Mouse (Mus musculus) kidney, embryonic 15.5 days (tissue): ENCODE data around the gene Mrrf. TPM values are rescaled to one million over a fixed set of nuclear protein-coding genes. Genes with fewer than 3 reads are reported as not detected.

Experiments
- ATAC-seq: fragments of 200-750 bp; cut with Nextera tagmentation; replicated peaks from 2 replicates; pipeline ENCODE4 v1.8.0; 2017; ENCODE audit warnings: moderate TSS enrichment; ENCODE audit not compliant: low FRiP score
- H3K27ac ChIP-seq: fragments of 300-500 bp; sonication (generic); 2 replicates; pipeline ENCODE4 v1.5.1; 2015; ENCODE audit warnings: mild to moderate bottlenecking, inconsistent platforms
- H3K27me3 ChIP-seq: fragments of 300-500 bp; sonication (generic); 2 replicates; pipeline ENCODE4 v1.6.1; 2015; ENCODE audit warnings: inconsistent platforms
- H3K36me3 ChIP-seq: fragments of 300-500 bp; sonication (generic); 2 replicates; pipeline ENCODE4 v1.6.1; 2015; ENCODE audit warnings: inconsistent platforms
- H3K4me1 ChIP-seq: fragments of 300-500 bp; sonication (generic); 2 replicates; pipeline ENCODE4 v1.6.1; 2015; ENCODE audit warnings: inconsistent platforms
- H3K4me2 ChIP-seq: fragments of 300-500 bp; sonication (generic); 2 replicates; pipeline ENCODE4 v1.6.1; 2015; ENCODE audit warnings: moderate library complexity, mild to moderate bottlenecking, inconsistent platforms
- H3K4me3 ChIP-seq: fragments of 300-500 bp; sonication (generic); replicated peaks from 2 replicates; pipeline ENCODE4 v1.5.1; 2015; ENCODE audit warnings: mild to moderate bottlenecking, inconsistent platforms
- H3K9ac ChIP-seq: fragments of 300-500 bp; sonication (generic); 2 replicates; pipeline ENCODE4 v1.6.1; 2015; ENCODE audit warnings: mild to moderate bottlenecking, inconsistent platforms
- H3K9me3 ChIP-seq: fragments of 300-500 bp; sonication (generic); replicated peaks from 2 replicates; pipeline ENCODE4 v1.6.1; 2016; ENCODE audit warnings: inconsistent platforms
- WGBS: fragments of 180-500 bp; shearing (Covaris S2); methylation state at CpG from one replicate; pipeline ENCODE4 v1.1.7; 2015; ENCODE audit warnings: mixed read lengths; 5-methylcytosine and 5-hydroxymethylcytosine counted together
- polyA plus RNA-seq: library from polyadenylated mRNA; unstranded; fragments of >200 nt; fragmentation: Nextera tagmentation; extraction: Ambion mirVana; gene quantifications from 2 replicates; pipeline ENCODE4 v1.2.1, GENCODE M21; 2015

The Mrrf gene
- polyA plus RNA-seq: 26.7 and 28.6 TPM in 2 replicates

DNA sequence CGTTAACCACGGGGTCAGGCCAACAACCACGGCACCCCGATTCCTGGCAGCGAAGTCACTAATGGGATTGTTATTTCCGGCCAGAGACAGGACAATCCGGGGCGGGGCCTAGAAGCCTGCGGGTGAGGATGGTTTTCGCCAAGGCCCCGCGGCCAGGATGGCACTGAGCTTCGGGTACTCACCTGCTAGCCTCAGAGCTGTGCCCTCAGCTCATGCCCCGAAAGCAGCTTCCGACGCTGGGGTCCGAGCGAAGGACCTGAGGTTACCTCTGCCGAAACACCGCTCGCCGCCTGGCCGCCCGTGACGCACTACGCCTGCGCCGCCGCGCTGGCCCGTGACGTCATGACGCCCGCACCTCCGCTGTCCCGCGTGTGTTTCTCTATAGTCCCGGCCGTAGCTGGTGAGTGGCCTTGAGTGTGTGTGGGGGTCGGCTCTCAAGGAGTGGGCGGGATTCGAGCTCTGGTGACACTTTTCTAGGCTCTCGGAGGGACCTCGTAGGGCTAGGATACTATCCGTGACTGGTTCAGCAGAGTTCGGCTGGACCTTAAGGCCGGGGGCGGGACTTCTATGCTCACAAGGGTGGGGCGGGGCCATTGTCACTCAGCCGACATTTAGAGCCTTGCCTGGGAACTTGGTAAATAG is at the start of gene Mrrf, which contains the start of gene Rbm18:
Gene Mrrf, plus strand, starts transcription at position 90 of the 642 bp plus-strand sequence.
Gene Rbm18, minus strand, starts transcription at position 474 of the 642 bp plus-strand sequence.
- H3K4me3 ChIP-seq: peak within 1 kb of the TSS; percentile 84
- WGBS: under 1% methylated on average over 50 of the region's 50 CpGs

GRCm38 (mm10) chr2:36089190-36089589 is 47.0 kb upstream of the Mrrf start:
- no peaks in the 10 kb centered on the region for H3K9me3 ChIP-seq
- no peak for ATAC-seq
- 65% methylated on average over 3 of the region's 3 CpGs for WGBS
- H3K4me2 ChIP-seq: no peak overlapping the region
- peaks cover 34% of the 10 kb centered on the region for H3K4me1 ChIP-seq
- no peak overlapping the region for H3K27ac ChIP-seq
- no peak overlapping the region for H3K4me3 ChIP-seq
- H3K36me3 ChIP-seq: no peaks in the 10 kb centered on the region
- H3K27me3 ChIP-seq: peaks cover 86% of the 10 kb centered on the region
- no peak overlapping the region for H3K9ac ChIP-seq

More for the DNA sequence above, at the start of gene Mrrf, which contains the start of gene Rbm18:
- H3K27ac ChIP-seq: peak within 1 kb of the TSS; percentile 93
- H3K4me1 ChIP-seq: peaks cover 16% of the 10 kb centered on the region
- peak within 1 kb of the TSS; percentile 64 for H3K9ac ChIP-seq
- peak; percentile 98 for ATAC-seq
- peak within 1 kb of the TSS; percentile 70 for H3K4me2 ChIP-seq
- H3K36me3 ChIP-seq: peaks cover 29% of the 10 kb centered on the region
- H3K9me3 ChIP-seq: no peaks in the 10 kb centered on the region
- H3K27me3 ChIP-seq: no peaks in the 10 kb centered on the region

GRCm38 (mm10) chr2:36090853-36091741 is 45.1 kb upstream of the Mrrf start:
- peaks cover 99% of the 10 kb centered on the region for H3K27me3 ChIP-seq
- ATAC-seq: peak; percentile 88
- peaks cover 36% of the 10 kb centered on the region for H3K4me1 ChIP-seq
- H3K9ac ChIP-seq: peak overlapping the region; percentile 5; the same call in 1 of the 2 replicates
- peak overlapping the region; percentile 92 for H3K4me2 ChIP-seq
- H3K4me3 ChIP-seq: peak overlapping the region; percentile 50
- no peaks in the 10 kb centered on the region for H3K9me3 ChIP-seq
- H3K36me3 ChIP-seq: no peaks in the 10 kb centered on the region
- no peak overlapping the region for H3K27ac ChIP-seq
- WGBS: 8% methylated on average over 70 of the region's 70 CpGs

DNA sequence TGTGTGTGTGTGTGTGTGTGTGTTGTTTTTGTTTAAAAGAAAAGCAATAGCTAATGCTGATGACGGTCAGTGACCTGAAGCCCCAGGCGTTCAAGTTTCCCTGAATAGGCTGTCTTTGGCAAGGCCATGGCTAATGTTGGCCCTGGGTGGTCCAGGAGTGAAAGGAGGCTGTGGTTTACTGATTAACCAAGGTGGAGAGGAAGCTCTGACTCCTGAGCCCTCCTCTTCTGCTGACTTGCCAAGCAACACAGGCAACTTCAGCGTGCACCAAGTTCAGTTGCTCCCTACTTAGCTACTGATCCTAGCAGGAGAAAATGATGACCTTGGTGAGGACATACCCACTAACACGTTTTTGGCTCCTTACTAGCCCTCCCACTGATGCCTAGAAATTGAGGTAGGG is 43.4 kb upstream of the Mrrf start:
- no peaks in the 10 kb centered on the region for H3K36me3 ChIP-seq
- WGBS: 14% methylated on average over 4 of the region's 4 CpGs
- no peak overlapping the region for H3K9ac ChIP-seq
- peak; percentile 35; the same call in 1 of the 2 replicates for ATAC-seq
- no peak overlapping the region for H3K4me3 ChIP-seq
- H3K27me3 ChIP-seq: peaks cover 100% of the 10 kb centered on the region
- peaks cover 41% of the 10 kb centered on the region for H3K4me1 ChIP-seq
- H3K4me2 ChIP-seq: no peak overlapping the region
- no peak overlapping the region for H3K27ac ChIP-seq
- H3K9me3 ChIP-seq: no peaks in the 10 kb centered on the region

DNA sequence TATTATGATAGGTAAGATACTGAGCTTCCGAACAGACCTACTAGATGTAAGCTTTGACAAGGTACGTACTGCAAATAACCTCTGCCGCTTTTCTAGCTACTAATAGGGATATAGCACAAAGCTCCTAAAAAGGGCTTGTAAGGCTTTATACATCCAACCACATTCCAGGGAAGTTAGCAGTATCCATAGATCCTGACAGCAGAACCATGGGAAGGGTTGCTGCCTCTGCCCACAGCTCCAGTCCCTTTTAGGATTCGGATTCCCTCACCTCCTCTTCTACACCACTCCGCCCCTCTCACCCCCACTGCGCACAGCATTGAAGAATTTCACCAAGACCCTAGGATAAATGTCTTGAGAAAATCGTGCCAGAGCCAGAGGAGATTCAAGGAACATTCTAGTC is 42.9 kb upstream of the Mrrf start:
- ATAC-seq: no peak
- Histone ChIP-seq H3K4me2 (no peak overlapping the region), H3K9ac (no peak overlapping the region), H3K27ac (no peak overlapping the region), H3K4me3 (no peak overlapping the region), H3K36me3 (no peaks in the 10 kb centered on the region), H3K27me3 (peaks cover 100% of the 10 kb centered on the region), H3K9me3 (no peaks in the 10 kb centered on the region), H3K4me1 (peaks cover 42% of the 10 kb centered on the region)
- 20% methylated on average over 7 of the region's 7 CpGs for WGBS

DNA sequence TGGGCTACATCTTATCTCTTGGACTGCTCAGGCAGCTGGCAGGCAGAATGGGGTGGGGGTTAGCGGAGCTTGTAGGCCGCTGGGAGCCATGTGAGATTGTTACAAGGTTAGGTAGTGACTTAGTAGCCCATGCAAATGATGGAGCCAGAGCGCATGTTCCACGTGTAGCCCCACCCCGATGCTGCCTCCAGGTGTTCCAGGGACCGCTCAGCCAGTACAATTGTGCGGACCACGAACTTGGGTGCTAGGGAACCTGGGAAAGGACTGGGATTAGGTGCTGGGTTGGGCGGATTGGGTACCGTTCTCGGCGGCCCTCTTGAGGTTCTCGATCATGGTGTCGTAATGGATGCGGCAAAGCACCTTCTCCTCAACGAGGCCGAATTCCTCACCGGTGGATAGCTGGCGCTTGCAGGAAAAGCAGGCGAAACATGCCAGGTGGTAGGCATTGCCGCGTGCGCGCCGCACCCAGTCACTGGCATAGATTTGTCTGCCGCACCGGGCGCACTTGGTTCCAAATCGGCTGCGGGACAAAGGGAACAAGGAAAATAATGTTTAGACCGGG is 42.2 kb upstream of the Mrrf start:
- H3K9ac ChIP-seq: no peak overlapping the region
- H3K9me3 ChIP-seq: no peaks in the 10 kb centered on the region
- H3K4me1 ChIP-seq: peaks cover 42% of the 10 kb centered on the region
- peak overlapping the region; percentile 17 for H3K4me3 ChIP-seq
- no peak for ATAC-seq
- H3K4me2 ChIP-seq: peak overlapping the region; percentile 39
- 9% methylated on average over 31 of the region's 31 CpGs for WGBS
- H3K27ac ChIP-seq: no peak overlapping the region
- H3K36me3 ChIP-seq: no peaks in the 10 kb centered on the region
- peaks cover 100% of the 10 kb centered on the region for H3K27me3 ChIP-seq

GRCm38 (mm10) chr2:36097129-36097815 is 38.9 kb upstream of the Mrrf start:
- H3K9me3 ChIP-seq: no peaks in the 10 kb centered on the region
- 8% methylated on average over 18 of the region's 18 CpGs for WGBS
- peaks cover 100% of the 10 kb centered on the region for H3K27me3 ChIP-seq
- H3K27ac ChIP-seq: no peak overlapping the region
- no peak for ATAC-seq
- no peaks in the 10 kb centered on the region for H3K36me3 ChIP-seq
- H3K4me2 ChIP-seq: no peak overlapping the region
- H3K4me3 ChIP-seq: no peak overlapping the region
- peaks cover 35% of the 10 kb centered on the region for H3K4me1 ChIP-seq
- no peak overlapping the region for H3K9ac ChIP-seq

GRCm38 (mm10) chr2:36098021-36098420 is 38.2 kb upstream of the Mrrf start:
- H3K4me3 ChIP-seq: no peak overlapping the region
- H3K27me3 ChIP-seq: peaks cover 100% of the 10 kb centered on the region
- H3K27ac ChIP-seq: no peak overlapping the region
- H3K9me3 ChIP-seq: no peaks in the 10 kb centered on the region
- H3K9ac ChIP-seq: no peak overlapping the region
- no peak overlapping the region for H3K4me2 ChIP-seq
- ATAC-seq: no peak
- peaks cover 38% of the 10 kb centered on the region for H3K4me1 ChIP-seq
- 16% methylated on average over 5 of the region's 5 CpGs for WGBS
- no peaks in the 10 kb centered on the region for H3K36me3 ChIP-seq

GRCm38 (mm10) chr2:36099739-36100138 is 36.5 kb upstream of the Mrrf start:
- no peaks in the 10 kb centered on the region for H3K36me3 ChIP-seq
- H3K9ac ChIP-seq: no peak overlapping the region
- 17% methylated on average over 6 of the region's 6 CpGs for WGBS
- ATAC-seq: no peak
- peaks cover 40% of the 10 kb centered on the region for H3K4me1 ChIP-seq
- H3K27ac ChIP-seq: no peak overlapping the region
- H3K9me3 ChIP-seq: no peaks in the 10 kb centered on the region
- no peak overlapping the region for H3K4me2 ChIP-seq
- H3K27me3 ChIP-seq: peaks cover 100% of the 10 kb centered on the region
- H3K4me3 ChIP-seq: no peak overlapping the region

- WGBS: 4% methylated on average over 28 of the region's 28 CpGs
- Histone ChIP-seq H3K9me3 (no peaks in the 10 kb centered on the region), H3K4me3 (peak overlapping the region; percentile 53), H3K4me2 (peak overlapping the region; percentile 90), H3K36me3 (no peaks in the 10 kb centered on the region), H3K27ac (no peak overlapping the region), H3K27me3 (peaks cover 100% of the 10 kb centered on the region), H3K9ac (no peak overlapping the region), H3K4me1 (peaks cover 50% of the 10 kb centered on the region)
- no peak for ATAC-seq
Measured at GRCm38 (mm10) chr2:36101866-36102558, 34.2 kb upstream of the Mrrf start.

GRCm38 (mm10) chr2:36102559-36102946 is 33.6 kb upstream of the Mrrf start:
- 0 out of 2 replicates have a peak, but pooled peaks have one; percentile 31 for ATAC-seq
- Histone ChIP-seq H3K9ac (no peak overlapping the region), H3K27ac (no peak overlapping the region), H3K4me1 (peaks cover 47% of the 10 kb centered on the region), H3K27me3 (peaks cover 100% of the 10 kb centered on the region), H3K4me2 (peak overlapping the region; percentile 90), H3K4me3 (peak overlapping the region; percentile 53), H3K36me3 (no peaks in the 10 kb centered on the region), H3K9me3 (no peaks in the 10 kb centered on the region)
- WGBS: 2% methylated on average over 21 of the region's 21 CpGs
